Mouse (Mus musculus) ES-E14 (cell line): ENCODE results near the gene Dtd1. TPM values are rescaled to one million over a fixed set of nuclear protein-coding genes. Genes with fewer than 3 reads are reported as not detected.

Experiments
- DNase-seq: peaks from one replicate; pipeline ENCODE4 v3.0.0-alpha.2; 2013; ENCODE audit warnings: low read depth, low spot score
- H3K27ac ChIP-seq: 2 replicates; pipeline ENCODE4 v1.5.1; 2012; ENCODE audit warnings: low read depth, mild to moderate bottlenecking, low read length, moderate library complexity, mixed read lengths; ENCODE audit not compliant: poor library complexity, insufficient read depth, severe bottlenecking
- H3K36me3 ChIP-seq: 2 replicates; pipeline ENCODE4 v1.6.1; 2012; ENCODE audit warnings: mild to moderate bottlenecking, low read length, moderate library complexity, mixed read lengths; ENCODE audit not compliant: control insufficient read depth, poor library complexity, insufficient read depth, severe bottlenecking
- H3K4me1 ChIP-seq, 2 experiments: fragments of 150-350 bp in 1 of 2; sonication (generic) in 1 of 2; 2 replicates each; pipeline ENCODE4 v1.6.1; 2012; ENCODE audit warnings: low read length in 2 of 2, mild to moderate bottlenecking in 1 of 2, mixed read lengths in 1 of 2; ENCODE audit not compliant: control insufficient read depth in 2 of 2, insufficient read depth in 2 of 2, poor library complexity in 1 of 2
- H3K4me3 ChIP-seq, 2 experiments: fragments of 150-350 bp in 1 of 2; sonication (generic) in 1 of 2; 2 replicates each; pipeline ENCODE4 v1.5.1; 2012; ENCODE audit warnings: low read length in 2 of 2, low read depth in 1 of 2, mild to moderate bottlenecking in 1 of 2, mixed read lengths in 1 of 2; ENCODE audit not compliant: insufficient read depth in 1 of 2, poor library complexity in 1 of 2, severe bottlenecking in 1 of 2
- H3K9ac ChIP-seq: 2 replicates; pipeline ENCODE4 v1.6.1; 2012; ENCODE audit warnings: low read depth, mild to moderate bottlenecking, low read length, mixed read lengths; ENCODE audit not compliant: poor library complexity, insufficient read depth, severe bottlenecking
- H3K9me3 ChIP-seq: fragments of 150-350 bp; sonication (generic); 2 replicates; pipeline ENCODE4 v1.6.1; 2012; ENCODE audit warnings: low read depth, mild to moderate bottlenecking, low read length; ENCODE audit not compliant: control insufficient read depth, insufficient read depth
- CHD2 ChIP-seq: IDR thresholded peaks from 2 replicates; pipeline ENCODE4 v1.6.1; 2014; ENCODE audit warnings: mild to moderate bottlenecking, low read depth, low read length, inconsistent platforms
- HCFC1 ChIP-seq: IDR thresholded peaks from 2 replicates; pipeline ENCODE4 v1.6.1; 2012; ENCODE audit warnings: low read length, inconsistent platforms, borderline replicate concordance; ENCODE audit not compliant: insufficient read depth
- MAFK ChIP-seq: IDR thresholded peaks from 2 replicates; pipeline ENCODE4 v1.6.1; 2014; ENCODE audit warnings: mild to moderate bottlenecking, low read depth, low read length, inconsistent platforms; ENCODE audit not compliant: insufficient read depth
- ZC3H11A ChIP-seq: IDR thresholded peaks from 2 replicates; pipeline ENCODE4 v1.6.1; 2012; ENCODE audit warnings: low read depth, mild to moderate bottlenecking, inconsistent platforms, low read length, borderline replicate concordance
- ZNF384 ChIP-seq: IDR thresholded peaks from 2 replicates; pipeline ENCODE4 v1.6.1; 2012; ENCODE audit warnings: low read depth, low read length, inconsistent platforms
- in situ Hi-C, 2 experiments: fragments of 600-800 bp; cut with MboI; formaldehyde crosslinking; loops; one replicate each; pipeline ENCODE4 v1.15.1; 2025; ENCODE audit warnings: low sequenced_read_pairs in 2 of 2, inconsistent platforms in 1 of 2; ENCODE audit not compliant: unreplicated experiment in 2 of 2
- total RNA-seq: library from RNA; depleted of rRNA; stranded (reverse); fragments of 300-350 nt; gene quantifications from 2 replicates; pipeline ENCODE4 v1.2.3, GENCODE M21; 2012; rRNA removed

Dtd1 gene
- total RNA-seq, 1 experiment: 21.2 TPM

DNA sequence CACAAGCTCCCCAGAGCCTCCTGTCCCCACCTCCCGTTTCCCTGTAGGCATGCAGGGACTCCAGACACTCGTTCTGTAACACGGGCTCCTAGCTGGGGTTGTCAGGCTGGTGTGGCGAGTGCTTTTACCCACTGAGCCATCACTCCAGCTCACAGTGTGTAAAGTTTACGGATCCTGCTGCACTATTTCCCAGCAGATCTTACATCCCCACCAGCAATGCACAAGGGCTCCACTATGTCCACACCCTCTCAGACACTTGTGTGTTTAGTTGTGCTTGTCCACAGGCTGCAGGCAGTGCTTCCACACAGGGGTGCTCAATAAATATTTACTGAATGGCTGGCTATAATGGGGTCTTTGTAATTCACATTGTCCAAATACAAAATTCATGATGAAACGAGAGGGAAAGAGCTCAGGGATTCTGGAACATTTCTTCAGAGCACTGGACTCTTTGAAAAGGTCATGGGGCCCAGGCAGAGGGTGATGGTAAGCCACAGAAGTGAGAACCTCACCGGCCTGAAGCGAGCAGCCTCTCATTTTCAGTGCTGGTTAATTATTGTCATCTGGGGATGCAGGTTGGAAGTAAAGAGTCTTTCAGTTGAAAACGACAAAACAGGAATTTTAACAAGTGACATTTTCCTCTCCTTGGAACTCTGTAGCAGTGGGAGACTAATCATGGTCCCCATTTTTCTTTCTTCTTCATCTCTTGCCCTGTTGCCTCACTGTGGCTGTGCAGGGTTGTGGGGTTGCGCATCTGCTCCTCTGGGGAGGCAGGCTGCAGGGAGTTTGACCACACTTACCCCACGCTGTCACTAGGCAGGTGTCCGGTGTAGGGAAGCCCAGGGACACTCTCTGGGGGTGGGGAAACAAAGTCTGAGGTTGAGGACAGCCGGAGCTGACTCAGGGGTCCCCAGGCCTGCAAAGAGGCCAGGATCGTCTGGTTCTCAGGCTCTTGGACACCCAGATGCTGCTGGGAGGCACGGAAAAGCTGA, 208.4 kb downstream of the Dtd1 start:
- Histone ChIP-seq H3K9me3 (no peaks in the 10 kb centered on the region), H3K4me1 (no peaks in the 10 kb centered on the region), H3K9ac (no peak overlapping the region), H3K4me3 (no peak overlapping the region), H3K36me3 (no peaks in the 10 kb centered on the region), H3K27ac (no peak overlapping the region)
- no peak for TF ChIP-seq ZNF384
- no peak for TF ChIP-seq ZC3H11A
- no peak for TF ChIP-seq HCFC1
- TF ChIP-seq CHD2: no peak
- no peak for TF ChIP-seq MAFK
- no peak for DNase-seq
- in situ Hi-C loops: no loop called here

Other genes starting within 250 kb of the Dtd1 start
- 37.7 and 43.9 TPM in 2 replicates for gene Kat14, start 230.9 kb upstream of the Dtd1 start, total RNA-seq
- gene Pet117, start 230.9 kb upstream of the Dtd1 start, total RNA-seq: not detected in 2 replicates
- gene Dzank1, start 72.5 kb upstream of the Dtd1 start, total RNA-seq: 0.53 and 1.0 TPM in 2 replicates
- gene Polr3f, start 72.2 kb upstream of the Dtd1 start, total RNA-seq: 36.5 and 48.4 TPM in 2 replicates
- gene Rbbp9, start 49.0 kb upstream of the Dtd1 start, total RNA-seq: 6.8 and 7.9 TPM in 2 replicates
- gene Sec23b, start 43.7 kb upstream of the Dtd1 start, total RNA-seq: 78.5 and 95.8 TPM in 2 replicates
- gene Smim26, start 5.8 kb upstream of the Dtd1 start, total RNA-seq: 35.6 and 35.7 TPM in 2 replicates
- gene Scp2d1, start 223.8 kb downstream of the Dtd1 start, total RNA-seq: 0.31 TPM in 1 of 2 replicates, not detected in the other